Mouse (Mus musculus) limb, embryonic 14.5 days (tissue): ENCODE data around the gene Tmc2. TPM values are rescaled to one million over a fixed set of nuclear protein-coding genes. Genes with fewer than 3 reads are reported as not detected.

Experiments
- ATAC-seq: fragments of 200-750 bp; cut with Nextera tagmentation; 2 replicates; pipeline ENCODE4 v1.8.0; 2017; ENCODE audit warnings: low read depth, moderate number of reproducible peaks, moderate TSS enrichment; ENCODE audit not compliant: low FRiP score
- DNase-seq: peaks from one replicate; pipeline ENCODE4 v3.0.0-alpha.2; 2015; ENCODE audit warnings: low spot score
- H3K27ac ChIP-seq: fragments of 300-500 bp; sonication (generic); replicated peaks from 2 replicates; pipeline ENCODE4 v1.5.1; 2014; ENCODE audit warnings: low read depth, mild to moderate bottlenecking, low read length, moderate library complexity, mixed read lengths
- H3K27me3 ChIP-seq: fragments of 300-500 bp; sonication (generic); 2 replicates; pipeline ENCODE4 v1.6.1; 2014; ENCODE audit warnings: low read length, mixed read lengths; ENCODE audit not compliant: control insufficient read depth, insufficient read depth
- H3K36me3 ChIP-seq: fragments of 300-500 bp; sonication (generic); 2 replicates; pipeline ENCODE4 v1.6.1; 2014; ENCODE audit warnings: mild to moderate bottlenecking, low read length, moderate library complexity, mixed read lengths; ENCODE audit not compliant: control insufficient read depth, insufficient read depth
- H3K4me1 ChIP-seq: fragments of 300-500 bp; sonication (generic); 2 replicates; pipeline ENCODE4 v1.6.1; 2014; ENCODE audit warnings: antibody characterized with exemption, low read length, mixed read lengths; ENCODE audit not compliant: control insufficient read depth, insufficient read depth
- H3K4me2 ChIP-seq: fragments of 300-500 bp; sonication (generic); replicated peaks from 2 replicates; pipeline ENCODE4 v1.6.1; 2014; ENCODE audit warnings: low read depth, mild to moderate bottlenecking, low read length, moderate library complexity; ENCODE audit not compliant: severe bottlenecking
- H3K4me3 ChIP-seq: fragments of 300-500 bp; sonication (generic); replicated peaks from 2 replicates; pipeline ENCODE4 v1.5.1; 2014; ENCODE audit warnings: low read length
- H3K9ac ChIP-seq: fragments of 300-500 bp; sonication (generic); 2 replicates; pipeline ENCODE4 v1.6.1; 2014; ENCODE audit warnings: mild to moderate bottlenecking, low read depth, low read length, moderate library complexity; ENCODE audit not compliant: severe bottlenecking
- H3K9me3 ChIP-seq: fragments of 300-500 bp; sonication (generic); 2 replicates; pipeline ENCODE4 v1.6.1; 2016; ENCODE audit warnings: low read length; ENCODE audit not compliant: control insufficient read depth
- POLR2A ChIP-seq: fragments of 200-500 bp; IDR thresholded peaks from 2 replicates; pipeline ENCODE4 v1.8.0; 2012; ENCODE audit warnings: inconsistent platforms, mild to moderate bottlenecking, moderate library complexity, borderline replicate concordance; ENCODE audit not compliant: insufficient read depth, insufficient read length; ENCODE audit errors: extremely low read depth
- WGBS: fragments of 180-500 bp; shearing (Covaris S2); extraction: QIAGEN DNeasy Blood & Tissue Kit; methylation state at CpG from one replicate; pipeline ENCODE4 v1.1.7; 2014; 5-methylcytosine and 5-hydroxymethylcytosine counted together
- polyA plus RNA-seq, 2 experiments: library from polyadenylated mRNA; depleted of rRNA in 1 of 2; stranded (reverse) in 1 of 2; unstranded in 1 of 2; fragments of >200 nt; fragmentation: Nextera tagmentation in 1 of 2; extraction: Ambion mirVana in 1 of 2; gene quantifications; 2 replicates each; pipeline versions ENCODE4 v1.2.1 to v1.2.3; 2012 to 2014

The Tmc2 gene
- polyA plus RNA-seq, 2 experiments, result 0.04 TPM; not detected in 1

GRCm38 (mm10) chr2:130200961-130201360 is 6.0 kb downstream of the Tmc2 start:
- H3K4me1 ChIP-seq, result no peaks in the 10 kb centered on the region
- no peak overlapping the region for H3K9ac ChIP-seq
- no peak overlapping the region for H3K4me3 ChIP-seq
- 61% methylated on average over 5 of the region's 5 CpGs for WGBS
- ATAC-seq, result no peak
- H3K27me3 ChIP-seq, result no peaks in the 10 kb centered on the region
- no peak overlapping the region for H3K27ac ChIP-seq
- H3K4me2 ChIP-seq, result no peak overlapping the region
- TF ChIP-seq POLR2A, result no peak
- no peak for DNase-seq
- no peaks in the 10 kb centered on the region for H3K36me3 ChIP-seq
- no peaks in the 10 kb centered on the region for H3K9me3 ChIP-seq

GRCm38 (mm10) chr2:130207376-130207775 is 12.4 kb downstream of the Tmc2 start:
- Histone ChIP-seq H3K9ac (no peak overlapping the region), H3K27ac (no peak overlapping the region), H3K4me1 (no peaks in the 10 kb centered on the region), H3K36me3 (no peaks in the 10 kb centered on the region), H3K27me3 (no peaks in the 10 kb centered on the region), H3K4me2 (no peak overlapping the region), H3K4me3 (no peak overlapping the region), H3K9me3 (no peaks in the 10 kb centered on the region)
- TF ChIP-seq POLR2A, result no peak
- ATAC-seq (no peak), DNase-seq (no peak)
- 69% methylated on average over 2 of the region's 2 CpGs for WGBS

- Histone ChIP-seq H3K27ac (no peak overlapping the region), H3K27me3 (no peaks in the 10 kb centered on the region), H3K9me3 (no peaks in the 10 kb centered on the region), H3K36me3 (no peaks in the 10 kb centered on the region), H3K9ac (no peak overlapping the region), H3K4me3 (no peak overlapping the region), H3K4me2 (no peak overlapping the region), H3K4me1 (no peaks in the 10 kb centered on the region)
- no peak for DNase-seq
- 91% methylated on average over 3 of the region's 3 CpGs for WGBS
- no peak for TF ChIP-seq POLR2A
- no peak for ATAC-seq
Measured at GRCm38 (mm10) chr2:130207996-130208395, 13.0 kb downstream of the Tmc2 start.

- DNase-seq (no peak), ATAC-seq (no peak)
- Histone ChIP-seq H3K4me1 (no peaks in the 10 kb centered on the region), H3K9me3 (no peaks in the 10 kb centered on the region), H3K27me3 (no peaks in the 10 kb centered on the region), H3K4me2 (no peak overlapping the region), H3K36me3 (no peaks in the 10 kb centered on the region), H3K27ac (no peak overlapping the region), H3K9ac (no peak overlapping the region), H3K4me3 (no peak overlapping the region)
- no peak for TF ChIP-seq POLR2A
- WGBS, result 94% methylated on average over 3 of the region's 3 CpGs
Measured at GRCm38 (mm10) chr2:130209636-130210035, 14.6 kb downstream of the Tmc2 start.

- ATAC-seq (no peak), DNase-seq (no peak)
- H3K4me3 ChIP-seq, result no peak overlapping the region
- H3K36me3 ChIP-seq, result no peaks in the 10 kb centered on the region
- no peak overlapping the region for H3K4me2 ChIP-seq
- H3K4me1 ChIP-seq, result no peaks in the 10 kb centered on the region
- no peak for TF ChIP-seq POLR2A
- WGBS, result 72% methylated on average over 2 of the region's 2 CpGs
- H3K9me3 ChIP-seq, result no peaks in the 10 kb centered on the region
- H3K9ac ChIP-seq, result no peak overlapping the region
- no peak overlapping the region for H3K27ac ChIP-seq
- H3K27me3 ChIP-seq, result no peaks in the 10 kb centered on the region
Measured at GRCm38 (mm10) chr2:130211581-130211980, 16.6 kb downstream of the Tmc2 start.

- Histone ChIP-seq H3K36me3 (no peaks in the 10 kb centered on the region), H3K4me2 (no peak overlapping the region), H3K27ac (no peak overlapping the region), H3K9me3 (no peaks in the 10 kb centered on the region), H3K4me1 (no peaks in the 10 kb centered on the region), H3K4me3 (no peak overlapping the region), H3K9ac (no peak overlapping the region), H3K27me3 (no peaks in the 10 kb centered on the region)
- 55% methylated on average over 9 of the region's 9 CpGs for WGBS
- TF ChIP-seq POLR2A, result no peak
- DNase-seq (no peak), ATAC-seq (no peak)
Measured at GRCm38 (mm10) chr2:130246912-130247311, 51.9 kb downstream of the Tmc2 start.
